Mouse (Mus musculus) lung, embryonic 14.5 days (tissue): ENCODE measurements at regions not wholly inside any gene's neighbourhood (a gene's known extent, or its start where the extent isn't known, plus 50 kb on each side); places are given as distances from the start of the nearest gene placed in this dataset.
A peak's percentile ranks its signal among the peaks of the same experiment; 100 is the strongest.

ENCODE experiments used
- ATAC-seq: fragments of 200-750 bp; cut with Nextera tagmentation; 2 replicates; pipeline ENCODE4 v1.8.0; 2017; ENCODE audit warnings: mild to moderate bottlenecking, moderate TSS enrichment, moderate library complexity; ENCODE audit not compliant: insufficient read depth
- DNase-seq: peaks from one replicate; pipeline ENCODE4 v3.0.0-alpha.2; 2015
- H3K27ac ChIP-seq: fragments of 300-500 bp; sonication (generic); 2 replicates; pipeline ENCODE4 v1.5.1; 2014; ENCODE audit warnings: low read depth, mild to moderate bottlenecking, moderate library complexity
- H3K27me3 ChIP-seq: fragments of 300-500 bp; sonication (generic); 2 replicates; pipeline ENCODE4 v1.6.1; 2014; ENCODE audit warnings: low read length, control low read depth; ENCODE audit not compliant: insufficient read depth
- H3K36me3 ChIP-seq: fragments of 300-500 bp; sonication (generic); 2 replicates; pipeline ENCODE4 v1.6.1; 2014; ENCODE audit warnings: control low read depth; ENCODE audit not compliant: insufficient read depth
- H3K4me1 ChIP-seq: fragments of 300-500 bp; sonication (generic); 2 replicates; pipeline ENCODE4 v1.6.1; 2014; ENCODE audit warnings: antibody characterized with exemption, control low read depth; ENCODE audit not compliant: insufficient read depth
- H3K4me2 ChIP-seq: fragments of 300-500 bp; sonication (generic); 2 replicates; pipeline ENCODE4 v1.6.1; 2014; ENCODE audit warnings: mild to moderate bottlenecking
- H3K4me3 ChIP-seq: fragments of 300-500 bp; sonication (generic); 2 replicates; pipeline ENCODE4 v1.5.1; 2014; ENCODE audit warnings: low read depth, low read length
- H3K9ac ChIP-seq: fragments of 300-500 bp; sonication (generic); 2 replicates; pipeline ENCODE4 v1.6.1; 2014
- H3K9me3 ChIP-seq: fragments of 300-500 bp; sonication (generic); 2 replicates; pipeline ENCODE4 v1.6.1; 2016; ENCODE audit warnings: low read depth, low read length, control low read depth
- CTCF ChIP-seq: IDR thresholded peaks from 2 replicates; pipeline ENCODE4 v1.5.1; 2016; ENCODE audit warnings: antibody characterized with exemption, low read depth
- WGBS: fragments of 180-500 bp; shearing (Covaris S2); extraction: QIAGEN DNeasy Blood & Tissue Kit; methylation state at CpG from one replicate; pipeline ENCODE4 v1.1.7; 2014; 5-methylcytosine and 5-hydroxymethylcytosine counted together

GRCm38 (mm10) chr15:67048621-67049020 is 547.9 kb upstream of the Lrrc6 start:
- Histone ChIP-seq H3K4me1 (no peaks in the 10 kb centered on the region), H3K9me3 (no peaks in the 10 kb centered on the region), H3K36me3 (no peaks in the 10 kb centered on the region), H3K27ac (no peak overlapping the region), H3K4me2 (no peak overlapping the region), H3K9ac (no peak overlapping the region), H3K27me3 (no peaks in the 10 kb centered on the region), H3K4me3 (no peak overlapping the region)
- TF ChIP-seq CTCF, result no peak
- WGBS, result 88% methylated on average over 4 of the region's 4 CpGs
- DNase-seq, result no peak
- ATAC-seq, result no peak

GRCm38 (mm10) chr15:67048148-67048547 is 547.4 kb upstream of the Lrrc6 start:
- no peak for ATAC-seq
- Histone ChIP-seq H3K27me3 (no peaks in the 10 kb centered on the region), H3K9ac (no peak overlapping the region), H3K9me3 (no peaks in the 10 kb centered on the region), H3K36me3 (no peaks in the 10 kb centered on the region), H3K4me2 (no peak overlapping the region), H3K4me1 (no peaks in the 10 kb centered on the region), H3K4me3 (no peak overlapping the region), H3K27ac (no peak overlapping the region)
- WGBS, result 91% methylated on average over 5 of the region's 5 CpGs
- no peak for TF ChIP-seq CTCF
- DNase-seq, result no peak

- ATAC-seq (no peak), DNase-seq (peak; percentile 28)
- 55% methylated on average over 12 of the region's 12 CpGs for WGBS
- Histone ChIP-seq H3K4me2 (no peak overlapping the region), H3K9me3 (no peaks in the 10 kb centered on the region), H3K4me3 (no peak overlapping the region), H3K27me3 (no peaks in the 10 kb centered on the region), H3K4me1 (no peaks in the 10 kb centered on the region), H3K27ac (no peak overlapping the region), H3K9ac (no peak overlapping the region), H3K36me3 (no peaks in the 10 kb centered on the region)
- no peak for TF ChIP-seq CTCF
Measured at GRCm38 (mm10) chr15:67045920-67046804, 545.5 kb upstream of the Lrrc6 start.

- Histone ChIP-seq H3K36me3 (no peaks in the 10 kb centered on the region), H3K9ac (no peak overlapping the region), H3K27ac (no peak overlapping the region), H3K4me1 (no peaks in the 10 kb centered on the region), H3K27me3 (no peaks in the 10 kb centered on the region), H3K4me3 (no peak overlapping the region), H3K9me3 (no peaks in the 10 kb centered on the region), H3K4me2 (no peak overlapping the region)
- no peak for TF ChIP-seq CTCF
- DNase-seq (peak; percentile 17), ATAC-seq (peak; percentile 36; the same call in 1 of the 2 replicates)
- 15% methylated on average over 3 of the region's 3 CpGs for WGBS
Measured at GRCm38 (mm10) chr15:67045329-67045728, 544.6 kb upstream of the Lrrc6 start.

GRCm38 (mm10) chr15:67044806-67045205 is 544.1 kb upstream of the Lrrc6 start:
- ATAC-seq, result no peak
- H3K27me3 ChIP-seq, result no peaks in the 10 kb centered on the region
- no peaks in the 10 kb centered on the region for H3K4me1 ChIP-seq
- no peak for TF ChIP-seq CTCF
- no peak for DNase-seq
- H3K27ac ChIP-seq, result no peak overlapping the region
- H3K9me3 ChIP-seq, result no peaks in the 10 kb centered on the region
- WGBS, result 78% methylated on average over 4 of the region's 4 CpGs
- H3K9ac ChIP-seq, result no peak overlapping the region
- H3K4me2 ChIP-seq, result no peak overlapping the region
- no peaks in the 10 kb centered on the region for H3K36me3 ChIP-seq
- H3K4me3 ChIP-seq, result no peak overlapping the region

- Histone ChIP-seq H3K4me3 (no peak overlapping the region), H3K9ac (no peak overlapping the region), H3K27me3 (no peaks in the 10 kb centered on the region), H3K4me2 (no peak overlapping the region), H3K9me3 (no peaks in the 10 kb centered on the region), H3K36me3 (no peaks in the 10 kb centered on the region), H3K27ac (no peak overlapping the region), H3K4me1 (no peaks in the 10 kb centered on the region; the same call in 1 of the 2 replicates)
- ATAC-seq, result no peak
- DNase-seq, result no peak
- peak; percentile 40; the same call in 1 of the 2 replicates for TF ChIP-seq CTCF
- 74% methylated on average over 2 of the region's 2 CpGs for WGBS
Measured at GRCm38 (mm10) chr15:67042131-67042530, 541.4 kb upstream of the Lrrc6 start.

GRCm38 (mm10) chr15:67040229-67040628 is 539.5 kb upstream of the Lrrc6 start:
- WGBS, result 32% methylated on average over 12 of the region's 12 CpGs
- DNase-seq (no peak), ATAC-seq (0 out of 2 replicates have a peak, but pooled peaks have one; percentile 22)
- no peak for TF ChIP-seq CTCF
- Histone ChIP-seq H3K9ac (peak overlapping the region; percentile 55; the same call in 1 of the 2 replicates), H3K4me3 (0 out of 2 replicates have a peak overlapping the region, but pooled peaks have one; percentile 43), H3K4me1 (no peaks in the 10 kb centered on the region; the same call in 1 of the 2 replicates), H3K4me2 (peak overlapping the region; percentile 79), H3K27ac (no peak overlapping the region), H3K9me3 (no peaks in the 10 kb centered on the region), H3K36me3 (no peaks in the 10 kb centered on the region), H3K27me3 (no peaks in the 10 kb centered on the region)
